Mouse (Mus musculus) lung, embryonic 15.5 days (tissue): Measurements from ENCODE around the gene Phtf2. TPM values are rescaled to one million over a fixed set of nuclear protein-coding genes. Genes with fewer than 3 reads are reported as not detected.
"Not testable (repeated sequence)": the region's sequence is repeated elsewhere in the genome, so short reads cannot be mapped to it uniquely, and the experiment has no call there.

ENCODE experiments used
- ATAC-seq: fragments of 200-750 bp; cut with Nextera tagmentation; 2 replicates; pipeline ENCODE4 v1.8.0; 2017; ENCODE audit warnings: moderate number of reproducible peaks, borderline replicate concordance; ENCODE audit not compliant: low FRiP score, low TSS enrichment; ENCODE audit errors: extremely low read depth
- H3K27ac ChIP-seq: fragments of 300-500 bp; sonication (generic); 2 replicates; pipeline ENCODE4 v1.5.1; 2015; ENCODE audit warnings: moderate library complexity, mild to moderate bottlenecking, inconsistent platforms
- H3K27me3 ChIP-seq: fragments of 300-500 bp; sonication (generic); 2 replicates; pipeline ENCODE4 v1.6.1; 2015; ENCODE audit warnings: inconsistent platforms
- H3K36me3 ChIP-seq: fragments of 300-500 bp; sonication (generic); 2 replicates; pipeline ENCODE4 v1.6.1; 2015; ENCODE audit warnings: inconsistent platforms
- H3K4me1 ChIP-seq: fragments of 300-500 bp; sonication (generic); 2 replicates; pipeline ENCODE4 v1.6.1; 2015; ENCODE audit warnings: inconsistent platforms
- H3K4me2 ChIP-seq: fragments of 300-500 bp; sonication (generic); 2 replicates; pipeline ENCODE4 v1.6.1; 2015; ENCODE audit warnings: inconsistent platforms, mild to moderate bottlenecking, moderate library complexity
- H3K4me3 ChIP-seq: fragments of 300-500 bp; sonication (generic); 2 replicates; pipeline ENCODE4 v1.5.1; 2015; ENCODE audit warnings: mild to moderate bottlenecking, inconsistent platforms
- H3K9ac ChIP-seq: fragments of 300-500 bp; sonication (generic); 2 replicates; pipeline ENCODE4 v1.6.1; 2015; ENCODE audit warnings: inconsistent platforms
- H3K9me3 ChIP-seq: fragments of 300-500 bp; sonication (generic); 2 replicates; pipeline ENCODE4 v1.6.1; 2016; ENCODE audit warnings: inconsistent platforms
- WGBS: fragments of 180-500 bp; shearing (Covaris S2); methylation state at CpG from one replicate; pipeline ENCODE4 v1.1.7; 2015; 5-methylcytosine and 5-hydroxymethylcytosine counted together
- polyA plus RNA-seq: library from polyadenylated mRNA; unstranded; fragments of >200 nt; fragmentation: Nextera tagmentation; extraction: Ambion mirVana; gene quantifications from 2 replicates; pipeline ENCODE4 v1.2.1, GENCODE M21; 2015

The Phtf2 gene
- polyA plus RNA-seq, 1 experiment from 2014 or later, result 10.7 TPM

GRCm38 (mm10) chr5:20810449-20810848, 71.5 kb downstream of the Phtf2 start:
- H3K4me2 ChIP-seq, result no peak overlapping the region
- H3K4me3 ChIP-seq, result no peak overlapping the region
- no peak overlapping the region for H3K27ac ChIP-seq
- no peaks in the 10 kb centered on the region for H3K27me3 ChIP-seq
- H3K9ac ChIP-seq, result no peak overlapping the region
- H3K36me3 ChIP-seq, result no peaks in the 10 kb centered on the region
- H3K9me3 ChIP-seq, result no peaks in the 10 kb centered on the region
- WGBS, result 76% methylated on average over 6 of the region's 6 CpGs
- ATAC-seq, result no peak
- no peaks in the 10 kb centered on the region for H3K4me1 ChIP-seq

- no peaks in the 10 kb centered on the region for H3K27me3 ChIP-seq
- 0 out of 2 replicates have a peak, but pooled peaks cover 3% of the 10 kb centered on the region for H3K36me3 ChIP-seq
- no peak for ATAC-seq
- H3K4me3 ChIP-seq, result no peak overlapping the region
- no peak overlapping the region for H3K27ac ChIP-seq
- H3K4me2 ChIP-seq, result no peak overlapping the region
- no peak overlapping the region for H3K9ac ChIP-seq
- H3K4me1 ChIP-seq, result no peaks in the 10 kb centered on the region
- no peaks in the 10 kb centered on the region for H3K9me3 ChIP-seq
- WGBS, result 74% methylated on average over 5 of the region's 5 CpGs
Measured at GRCm38 (mm10) chr5:20795932-20796331, 86.0 kb downstream of the Phtf2 start.

GRCm38 (mm10) chr5:20791793-20792554, 90.0 kb downstream of the Phtf2 start:
- no peak overlapping the region for H3K27ac ChIP-seq
- no peaks in the 10 kb centered on the region for H3K9me3 ChIP-seq
- 0 out of 2 replicates have a peak, but pooled peaks cover 3% of the 10 kb centered on the region for H3K36me3 ChIP-seq
- H3K9ac ChIP-seq, result no peak overlapping the region
- H3K27me3 ChIP-seq, result no peaks in the 10 kb centered on the region
- H3K4me3 ChIP-seq, result no peak overlapping the region
- H3K4me1 ChIP-seq, result no peaks in the 10 kb centered on the region
- WGBS, result 82% methylated on average over 10 of the region's 10 CpGs
- H3K4me2 ChIP-seq, result no peak overlapping the region
- no peak for ATAC-seq

- not testable (repeated sequence) for H3K4me1 ChIP-seq, H3K4me2 ChIP-seq, H3K27ac ChIP-seq, H3K4me3 ChIP-seq, H3K27me3 ChIP-seq, H3K36me3 ChIP-seq, H3K9ac ChIP-seq, ATAC-seq, H3K9me3 ChIP-seq
- WGBS, result 89% methylated on average over 3 of the region's 5 CpGs
Measured at GRCm38 (mm10) chr5:20786471-20786870, 95.5 kb downstream of the Phtf2 start.

GRCm38 (mm10) chr5:20781116-20781515, 100.8 kb downstream of the Phtf2 start:
- Histone ChIP-seq H3K9ac (no peak overlapping the region), H3K9me3 (no peaks in the 10 kb centered on the region), H3K4me3 (no peak overlapping the region), H3K36me3 (0 out of 2 replicates have a peak, but pooled peaks cover 3% of the 10 kb centered on the region), H3K27ac (no peak overlapping the region), H3K4me1 (no peaks in the 10 kb centered on the region), H3K27me3 (no peaks in the 10 kb centered on the region), H3K4me2 (no peak overlapping the region)
- no peak for ATAC-seq
- 57% methylated on average over 1 of the region's 1 CpGs for WGBS

- WGBS, result 44% methylated on average over 2 of the region's 2 CpGs
- Histone ChIP-seq H3K36me3 (0 out of 2 replicates have a peak, but pooled peaks cover 3% of the 10 kb centered on the region), H3K27me3 (no peaks in the 10 kb centered on the region), H3K4me3 (no peak overlapping the region), H3K4me1 (no peaks in the 10 kb centered on the region), H3K4me2 (no peak overlapping the region), H3K9ac (no peak overlapping the region), H3K27ac (no peak overlapping the region), H3K9me3 (no peaks in the 10 kb centered on the region)
- no peak for ATAC-seq
Measured at GRCm38 (mm10) chr5:20779191-20779590, 102.7 kb downstream of the Phtf2 start.

- Histone ChIP-seq H3K27ac (no peak overlapping the region), H3K9ac (no peak overlapping the region), H3K36me3 (0 out of 2 replicates have a peak, but pooled peaks cover 3% of the 10 kb centered on the region), H3K4me2 (no peak overlapping the region), H3K4me3 (no peak overlapping the region), H3K27me3 (no peaks in the 10 kb centered on the region), H3K9me3 (no peaks in the 10 kb centered on the region), H3K4me1 (no peaks in the 10 kb centered on the region)
- no peak for ATAC-seq
- WGBS, result 67% methylated on average over 8 of the region's 8 CpGs
Measured at GRCm38 (mm10) chr5:20778274-20778984, 103.5 kb downstream of the Phtf2 start.

- no peak overlapping the region for H3K4me2 ChIP-seq
- no peaks in the 10 kb centered on the region for H3K27me3 ChIP-seq
- no peak overlapping the region for H3K27ac ChIP-seq
- H3K4me1 ChIP-seq, result no peaks in the 10 kb centered on the region
- H3K9me3 ChIP-seq, result no peaks in the 10 kb centered on the region
- ATAC-seq, result no peak
- H3K36me3 ChIP-seq, result 0 out of 2 replicates have a peak, but pooled peaks cover 3% of the 10 kb centered on the region
- no peak overlapping the region for H3K4me3 ChIP-seq
- WGBS, result 55% methylated on average over 3 of the region's 3 CpGs
- no peak overlapping the region for H3K9ac ChIP-seq
Measured at GRCm38 (mm10) chr5:20773341-20773740, 108.6 kb downstream of the Phtf2 start.

- H3K4me3 ChIP-seq, result no peak overlapping the region
- H3K4me1 ChIP-seq, result no peaks in the 10 kb centered on the region
- H3K36me3 ChIP-seq, result no peaks in the 10 kb centered on the region
- 81% methylated on average over 7 of the region's 7 CpGs for WGBS
- no peak for ATAC-seq
- no peak overlapping the region for H3K9ac ChIP-seq
- no peak overlapping the region for H3K4me2 ChIP-seq
- H3K27ac ChIP-seq, result no peak overlapping the region
- H3K27me3 ChIP-seq, result no peaks in the 10 kb centered on the region
- H3K9me3 ChIP-seq, result no peaks in the 10 kb centered on the region
Measured at GRCm38 (mm10) chr5:20765365-20765920, 116.5 kb downstream of the Phtf2 start.

- ATAC-seq, H3K4me2 ChIP-seq, H3K9ac ChIP-seq, H3K4me1 ChIP-seq, H3K36me3 ChIP-seq, H3K27me3 ChIP-seq, H3K9me3 ChIP-seq, H3K27ac ChIP-seq, H3K4me3 ChIP-seq: not testable (repeated sequence)
- WGBS, result 90% methylated on average over 3 of the region's 3 CpGs
Measured at GRCm38 (mm10) chr5:20762441-20762840, 119.5 kb downstream of the Phtf2 start.

- Histone ChIP-seq H3K4me3 (no peak overlapping the region), H3K27me3 (no peaks in the 10 kb centered on the region), H3K36me3 (no peaks in the 10 kb centered on the region), H3K9me3 (no peaks in the 10 kb centered on the region), H3K4me1 (no peaks in the 10 kb centered on the region), H3K9ac (no peak overlapping the region), H3K4me2 (no peak overlapping the region), H3K27ac (no peak overlapping the region)
- WGBS, result 73% methylated on average over 12 of the region's 12 CpGs
- peak; percentile 55; the same call in 1 of the 2 replicates for ATAC-seq
Measured at GRCm38 (mm10) chr5:20760368-20761162, 121.4 kb downstream of the Phtf2 start.
